Mouse (Mus musculus) embryonic facial prominence, embryonic 11.5 days (tissue): ENCODE data around the gene Gnl3. TPM values are rescaled to one million over a fixed set of nuclear protein-coding genes. Genes with fewer than 3 reads are reported as not detected.

Experiments used
- ATAC-seq: fragments of 200-750 bp; cut with Nextera tagmentation; replicated peaks from 2 replicates; pipeline ENCODE4 v1.8.0; 2017; ENCODE audit warnings: low read depth; ENCODE audit not compliant: insufficient number of reproducible peaks, low FRiP score, low TSS enrichment
- DNase-seq: peaks from one replicate; pipeline ENCODE4 v3.0.0-alpha.2; 2015; ENCODE audit warnings: low spot score
- H3K27ac ChIP-seq: fragments of 300-500 bp; sonication (generic); replicated peaks from 2 replicates; pipeline ENCODE4 v1.5.1; 2014; ENCODE audit warnings: mild to moderate bottlenecking, low read depth, low read length, control low read depth
- H3K27me3 ChIP-seq: fragments of 300-500 bp; sonication (generic); 2 replicates; pipeline ENCODE4 v1.6.1; 2014; ENCODE audit warnings: mild to moderate bottlenecking, low read length, moderate library complexity, mixed read lengths; ENCODE audit not compliant: control insufficient read depth, insufficient read depth
- H3K36me3 ChIP-seq: fragments of 300-500 bp; sonication (generic); replicated peaks from 2 replicates; pipeline ENCODE4 v1.6.1; 2014; ENCODE audit warnings: low read depth, mild to moderate bottlenecking, low read length, moderate library complexity, mixed read lengths; ENCODE audit not compliant: control insufficient read depth, insufficient read depth
- H3K4me1 ChIP-seq: fragments of 300-500 bp; sonication (generic); 2 replicates; pipeline ENCODE4 v1.6.1; 2014; ENCODE audit warnings: low read length, mixed read lengths; ENCODE audit not compliant: control insufficient read depth, insufficient read depth
- H3K4me2 ChIP-seq: fragments of 300-500 bp; sonication (generic); 2 replicates; pipeline ENCODE4 v1.6.1; 2014; ENCODE audit warnings: low read depth, mild to moderate bottlenecking, control low read depth, low read length, moderate library complexity
- H3K4me3 ChIP-seq: fragments of 300-500 bp; sonication (generic); 2 replicates; pipeline ENCODE4 v1.5.1; 2014; ENCODE audit warnings: low read depth, low read length, control low read depth
- H3K9ac ChIP-seq: fragments of 300-500 bp; sonication (generic); replicated peaks from 2 replicates; pipeline ENCODE4 v1.6.1; 2014; ENCODE audit warnings: mild to moderate bottlenecking, control low read depth, low read length
- H3K9me3 ChIP-seq: fragments of 300-500 bp; sonication (generic); replicated peaks from 2 replicates; pipeline ENCODE4 v1.6.1; 2016; ENCODE audit warnings: mild to moderate bottlenecking, low read length, inconsistent platforms, mixed read lengths; ENCODE audit not compliant: control insufficient read depth
- WGBS: fragments of 180-500 bp; shearing (Covaris S2); extraction: QIAGEN DNeasy Blood & Tissue Kit; methylation state at CpG from one replicate; pipeline ENCODE4 v1.1.7; 2014; 5-methylcytosine and 5-hydroxymethylcytosine counted together
- polyA plus RNA-seq: library from polyadenylated mRNA; unstranded; fragments of >200 nt; fragmentation: Nextera tagmentation; extraction: Ambion mirVana; gene quantifications from 2 replicates; pipeline ENCODE4 v1.2.1, GENCODE M21; 2014

Gene Gnl3
- polyA plus RNA-seq, 1 experiment from 2014 or later, result 129 TPM

GRCm38 (mm10) chr14:30996417-30996816, 22.5 kb downstream of the Gnl3 start:
- H3K4me3 ChIP-seq, result no peak overlapping the region
- no peak for ATAC-seq

GRCm38 (mm10) chr14:30976222-30976621, 42.7 kb downstream of the Gnl3 start:
- ATAC-seq (no peak), DNase-seq (no peak)
- H3K9me3 ChIP-seq, result no peaks in the 10 kb centered on the region
- H3K4me1 ChIP-seq, result no peaks in the 10 kb centered on the region
- H3K9ac ChIP-seq, result no peak overlapping the region
- H3K4me2 ChIP-seq, result no peak overlapping the region
- H3K27me3 ChIP-seq, result no peaks in the 10 kb centered on the region
- WGBS, result 78% methylated on average over 3 of the region's 3 CpGs
- H3K27ac ChIP-seq, result no peak overlapping the region
- no peak overlapping the region for H3K4me3 ChIP-seq
- H3K36me3 ChIP-seq, result no peaks in the 10 kb centered on the region

More at GRCm38 (mm10) chr14:30996417-30996816, 22.5 kb downstream of the Gnl3 start:
- Histone ChIP-seq H3K9me3 (no peaks in the 10 kb centered on the region), H3K4me1 (no peaks in the 10 kb centered on the region), H3K36me3 (no peaks in the 10 kb centered on the region), H3K4me2 (no peak overlapping the region), H3K27ac (no peak overlapping the region), H3K27me3 (no peaks in the 10 kb centered on the region), H3K9ac (no peak overlapping the region)
- no peak for DNase-seq

- DNase-seq (no peak), ATAC-seq (no peak)
- H3K4me1 ChIP-seq, result no peaks in the 10 kb centered on the region
- 73% methylated on average over 6 of the region's 6 CpGs for WGBS
- no peaks in the 10 kb centered on the region for H3K36me3 ChIP-seq
- no peak overlapping the region for H3K4me3 ChIP-seq
- no peaks in the 10 kb centered on the region for H3K9me3 ChIP-seq
- no peak overlapping the region for H3K9ac ChIP-seq
- H3K27me3 ChIP-seq, result no peaks in the 10 kb centered on the region
- H3K4me2 ChIP-seq, result no peak overlapping the region
- no peak overlapping the region for H3K27ac ChIP-seq
These were observed 44.7 kb downstream of the Gnl3 start for GRCm38 (mm10) chr14:30974204-30974603.

Other genes starting within 250 kb of the Gnl3 start
- 31.1 and 36.1 TPM in 2 replicates for gene Tmem110, start 193.6 kb downstream of the Gnl3 start, polyA plus RNA-seq
- gene Mustn1, start 140.0 kb downstream of the Gnl3 start, polyA plus RNA-seq, result 0.57 and 0.95 TPM in 2 replicates
- not detected in 2 replicates for gene Itih4, start 132.7 kb downstream of the Gnl3 start, polyA plus RNA-seq
- gene Itih3, start 95.4 kb downstream of the Gnl3 start, polyA plus RNA-seq, result 0.28 and 0.32 TPM in 2 replicates
- not detected in 2 replicates for gene Itih1, start 75.9 kb downstream of the Gnl3 start, polyA plus RNA-seq
- 14.0 and 14.6 TPM in 2 replicates for gene Nek4, start 67.8 kb downstream of the Gnl3 start, polyA plus RNA-seq
- gene Glt8d1, start 17.8 kb downstream of the Gnl3 start, polyA plus RNA-seq, result 59.4 and 59.8 TPM in 2 replicates
- gene Spcs1, start 17.5 kb downstream of the Gnl3 start, polyA plus RNA-seq, result 293 and 321 TPM in 2 replicates
- gene Pbrm1, start within 50 bp of the Gnl3 start, polyA plus RNA-seq, result 123 and 125 TPM in 2 replicates
- gene Smim4, start 109.8 kb upstream of the Gnl3 start, polyA plus RNA-seq, result 56.8 and 62.3 TPM in 2 replicates
- gene Nt5dc2, start 111.9 kb upstream of the Gnl3 start, polyA plus RNA-seq, result 462 and 510 TPM in 2 replicates
- 19.8 and 23.6 TPM in 2 replicates for gene Stab1, start 149.5 kb upstream of the Gnl3 start, polyA plus RNA-seq
- 10.0 and 25.3 TPM in 2 replicates for gene Tnnc1, start 189.2 kb upstream of the Gnl3 start, polyA plus RNA-seq
- gene Nisch, start 197.8 kb upstream of the Gnl3 start, polyA plus RNA-seq, result 270 and 277 TPM in 2 replicates
- 0.21 and 0.24 TPM in 2 replicates for gene Sema3g, start 198.7 kb upstream of the Gnl3 start, polyA plus RNA-seq
- 12.5 and 14.2 TPM in 2 replicates for gene Phf7, start 232.2 kb upstream of the Gnl3 start, polyA plus RNA-seq
- gene Bap1, start 232.3 kb upstream of the Gnl3 start, polyA plus RNA-seq, result 82.9 and 85.1 TPM in 2 replicates